Mouse (Mus musculus) ES-CJ7 (cell line): ENCODE measurements around the gene Inafm2.

Experiments used
- DNase-seq: peaks from one replicate; pipeline ENCODE4 v3.0.0; 2011; ENCODE audit warnings: low read depth, low spot score

Gene Inafm2

GRCm38 (mm10) chr2:118725511-118725910, 20.0 kb upstream of the Inafm2 start:
- no peak for DNase-seq

- DNase-seq, result no peak
These were observed 18.7 kb upstream of the Inafm2 start for GRCm38 (mm10) chr2:118726873-118727272.

DNA sequence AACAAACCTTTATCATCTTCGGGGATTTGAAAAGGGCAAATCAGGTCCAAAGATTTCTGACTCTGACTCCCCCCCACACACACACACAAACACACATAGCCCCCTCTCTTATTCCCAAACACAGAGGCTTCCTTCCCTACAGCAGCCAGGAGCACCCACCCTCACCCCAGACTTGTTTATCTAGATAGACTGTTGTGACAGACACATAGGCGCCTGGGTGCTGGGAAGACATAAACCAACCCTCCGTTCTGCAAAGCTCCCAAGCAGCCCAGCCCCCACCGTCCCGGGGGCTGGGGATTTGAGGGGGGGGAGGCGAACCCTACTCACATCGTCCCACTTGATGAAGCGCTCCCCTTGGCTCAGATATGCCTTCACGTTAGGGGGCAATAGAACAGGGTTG, 17.6 kb upstream of the Inafm2 start:
- no peak for DNase-seq

DNA sequence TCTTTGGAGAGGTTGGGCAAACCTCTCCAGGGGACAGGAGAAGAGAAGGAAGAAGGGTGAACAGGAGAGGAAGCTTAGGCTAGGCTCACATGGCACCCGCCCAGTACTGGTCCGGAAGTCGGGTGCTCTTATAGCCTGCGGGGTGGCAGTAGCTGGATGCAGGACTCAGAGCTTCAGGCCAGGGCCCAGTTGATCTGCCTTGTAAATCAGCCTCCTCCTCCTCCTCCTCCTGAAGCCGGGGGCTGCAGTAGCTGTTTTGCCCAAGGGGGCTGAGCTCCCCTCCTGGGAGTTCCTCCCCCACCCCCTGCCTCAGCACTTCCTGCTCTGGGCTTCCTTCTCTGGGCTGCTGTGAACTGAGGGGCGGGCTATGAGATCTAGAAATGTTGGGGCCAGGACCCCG, 17.2 kb upstream of the Inafm2 start, which contains the start of gene Plcb2:
TSS of gene Plcb2 (minus strand) at position 102 of the 400 bp plus-strand sequence.
- no peak for DNase-seq

DNA sequence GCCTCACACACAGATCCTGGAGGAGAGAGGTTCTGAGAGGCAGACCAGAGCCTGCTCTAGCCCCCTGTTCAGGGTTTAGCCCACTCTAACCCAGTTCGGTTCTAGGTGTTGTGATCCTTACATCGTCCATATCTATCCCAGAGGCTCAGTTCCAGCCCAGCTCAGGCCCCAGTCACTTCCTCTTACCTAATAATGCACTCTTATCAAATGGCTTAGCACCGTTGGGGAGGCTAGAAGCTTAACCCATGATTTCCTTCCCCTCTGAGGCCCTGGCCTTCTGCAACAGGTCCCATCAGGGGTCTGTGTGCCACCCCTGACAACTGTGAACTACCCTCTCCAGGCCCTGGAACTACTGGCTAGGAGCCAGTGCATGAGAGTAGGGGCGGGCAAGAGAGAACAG, 16.4 kb upstream of the Inafm2 start:
- no peak for DNase-seq

GRCm38 (mm10) chr2:118729816-118730621, 15.5 kb upstream of the Inafm2 start:
- DNase-seq, result no peak

DNA sequence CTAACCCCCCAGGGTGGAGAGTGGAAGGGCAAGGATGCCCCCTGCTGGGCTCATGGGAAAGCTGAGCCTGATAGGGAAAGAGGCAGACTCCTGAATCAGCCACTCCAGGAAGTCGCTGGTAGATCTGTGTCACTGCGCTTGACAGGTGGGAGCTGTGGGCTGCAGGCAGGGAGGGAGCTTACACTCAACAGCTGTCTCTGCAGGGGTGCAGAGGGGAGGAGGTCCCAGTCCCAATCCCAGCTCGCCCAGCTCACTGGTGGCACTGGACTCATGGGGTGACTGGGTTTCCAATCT, 15.0 kb upstream of the Inafm2 start:
- DNase-seq, result peak; percentile 19

DNA sequence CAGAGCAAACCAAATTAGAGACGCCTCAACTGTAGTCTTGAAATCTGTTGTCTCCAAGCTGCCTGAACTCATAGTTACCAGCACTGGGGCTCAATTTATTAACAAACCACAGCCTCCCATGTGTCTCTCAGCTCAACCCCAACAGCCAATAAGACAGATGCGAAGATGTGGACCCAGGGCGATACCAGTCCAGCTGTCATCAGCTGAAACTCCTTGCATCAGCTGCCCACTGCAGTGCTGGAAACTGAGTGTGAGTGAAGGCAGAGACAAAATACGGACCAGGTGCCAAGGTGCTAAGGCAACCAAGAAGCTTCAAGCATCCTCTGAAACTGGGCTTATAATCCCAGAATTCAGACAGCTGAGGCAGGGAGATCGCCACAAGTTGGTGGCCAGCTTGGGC, 13.6 kb upstream of the Inafm2 start:
- no peak for DNase-seq

GRCm38 (mm10) chr2:118733341-118733740, 12.2 kb upstream of the Inafm2 start:
- DNase-seq, result no peak

DNA sequence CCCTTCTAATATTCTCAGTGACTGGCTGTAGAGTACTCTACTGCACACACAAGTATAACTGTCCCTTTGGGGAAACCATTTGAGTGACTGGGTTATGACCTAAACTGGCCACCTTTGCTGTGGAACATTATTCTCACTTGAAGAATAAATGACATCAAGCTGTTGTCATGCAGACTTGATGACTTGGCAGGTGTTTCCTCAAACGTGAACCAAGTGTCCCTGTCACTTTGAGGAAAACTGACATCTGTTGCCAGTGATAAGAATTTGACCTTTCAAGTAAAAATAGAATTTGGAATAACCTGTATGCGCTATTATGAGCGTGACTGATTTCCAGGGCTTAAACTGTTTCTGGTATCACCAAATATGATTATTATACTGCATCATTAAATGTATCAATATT, 5.2 kb upstream of the Inafm2 start:
- DNase-seq, result no peak

DNA sequence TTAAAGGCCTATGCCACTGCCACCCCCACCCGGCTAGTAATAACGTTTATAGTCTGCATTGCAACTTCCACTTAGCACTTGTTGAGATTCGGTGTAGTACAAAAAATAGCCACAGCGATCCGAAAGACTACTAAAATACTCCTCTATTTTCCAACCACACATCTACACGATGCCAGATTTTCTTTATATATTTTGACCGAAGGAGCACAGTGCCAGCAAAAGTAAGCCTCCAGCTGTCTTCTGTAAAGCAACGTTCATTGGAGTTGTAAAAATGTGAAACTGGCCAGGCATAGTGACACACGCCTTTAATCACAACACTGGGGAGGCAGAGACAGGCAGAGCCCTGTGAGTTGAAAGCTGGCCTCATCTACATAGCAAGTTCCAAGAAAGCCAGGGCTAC, 4.4 kb upstream of the Inafm2 start:
- DNase-seq, result no peak

GRCm38 (mm10) chr2:118743261-118743943, 2.2 kb upstream of the Inafm2 start:
- peak; percentile 69 for DNase-seq

GRCm38 (mm10) chr2:118744621-118745020, 937 bp upstream of the Inafm2 start:
- no peak for DNase-seq

GRCm38 (mm10) chr2:118745915-118746901, 650 bp downstream of the Inafm2 start:
- DNase-seq, result peak; percentile 33

GRCm38 (mm10) chr2:118747301-118747960, 1.9 kb downstream of the Inafm2 start:
- no peak for DNase-seq

GRCm38 (mm10) chr2:118749341-118749884, 3.9 kb downstream of the Inafm2 start:
- DNase-seq, result peak; percentile 52

DNA sequence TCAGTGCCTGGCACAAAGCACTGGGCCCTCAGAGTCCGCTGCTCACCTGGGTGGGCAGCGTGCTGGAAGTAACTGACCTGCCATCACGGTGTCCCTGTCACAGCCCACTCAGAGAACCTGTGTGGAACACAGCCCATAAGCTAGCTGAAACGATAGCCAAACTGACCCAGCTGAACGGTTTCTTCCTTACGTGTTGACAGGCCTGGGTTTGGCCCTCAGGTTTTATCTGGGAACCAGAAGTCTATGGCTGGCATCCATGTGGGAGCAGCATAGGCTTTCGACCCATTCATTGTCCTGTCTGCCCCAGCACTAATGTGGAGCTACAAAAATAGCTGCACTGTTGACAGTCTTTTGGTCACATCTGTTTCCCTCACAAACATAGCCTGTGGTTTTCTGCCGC, 4.9 kb downstream of the Inafm2 start:
- no peak for DNase-seq

GRCm38 (mm10) chr2:118751896-118752791, 6.6 kb downstream of the Inafm2 start:
- DNase-seq, result no peak

DNA sequence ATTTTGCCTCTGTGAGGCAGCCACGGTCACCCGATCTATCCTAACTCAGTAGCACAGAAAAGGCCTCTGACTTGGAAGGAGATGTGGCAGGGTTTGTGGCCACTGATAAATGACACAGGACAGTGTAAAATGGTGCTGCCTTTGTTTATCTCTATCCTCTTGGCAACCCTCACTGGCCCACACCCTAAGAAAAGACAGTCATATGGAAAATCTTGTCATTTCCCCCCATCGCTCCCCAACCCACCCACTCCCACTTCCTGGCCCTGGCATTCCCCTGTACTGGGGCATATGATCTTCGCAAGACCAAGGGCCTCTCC, 7.2 kb downstream of the Inafm2 start:
- DNase-seq, result no peak

DNA sequence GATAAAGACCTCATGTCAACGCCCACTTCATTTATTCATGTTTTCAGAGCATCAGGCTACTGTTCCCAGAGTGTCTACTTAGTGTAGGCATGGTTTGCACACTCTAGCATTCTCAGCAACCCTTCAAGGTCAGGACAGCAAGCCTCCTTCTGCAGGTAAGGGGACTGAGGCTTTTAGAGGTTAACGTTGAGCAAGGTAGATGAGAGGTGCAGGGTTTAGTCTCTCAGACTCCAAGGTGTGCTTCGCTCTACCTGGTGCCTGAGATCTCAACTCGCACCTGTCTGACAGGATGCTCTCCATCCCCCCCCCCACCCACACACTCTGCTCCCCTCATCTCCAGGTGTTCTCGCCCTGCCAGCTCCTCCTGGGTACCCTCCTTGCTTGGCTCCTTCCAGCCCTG, 8.6 kb downstream of the Inafm2 start:
- no peak for DNase-seq
